Mouse (Mus musculus) midbrain, embryonic 16.5 days (tissue): ENCODE results near the gene Coro1b. TPM values are rescaled to one million over a fixed set of nuclear protein-coding genes. Genes with fewer than 3 reads are reported as not detected.

ENCODE experiments used
- ATAC-seq: fragments of 200-750 bp; cut with Nextera tagmentation; 2 replicates; pipeline ENCODE4 v1.8.0; 2017; ENCODE audit warnings: moderate TSS enrichment
- H3K27ac ChIP-seq: fragments of 300-500 bp; sonication (generic); 2 replicates; pipeline ENCODE4 v1.5.1; 2014; ENCODE audit warnings: mild to moderate bottlenecking, low read length, mixed read lengths
- H3K27me3 ChIP-seq: fragments of 300-500 bp; sonication (generic); 2 replicates; pipeline ENCODE4 v1.6.1; 2014; ENCODE audit warnings: low read depth, low read length, mixed read lengths; ENCODE audit not compliant: control insufficient read depth, insufficient read depth
- H3K36me3 ChIP-seq: fragments of 300-500 bp; sonication (generic); 2 replicates; pipeline ENCODE4 v1.6.1; 2014; ENCODE audit warnings: mild to moderate bottlenecking, low read length, moderate library complexity, mixed read lengths; ENCODE audit not compliant: control insufficient read depth, insufficient read depth
- H3K4me1 ChIP-seq: fragments of 300-500 bp; sonication (generic); 2 replicates; pipeline ENCODE4 v1.6.1; 2014; ENCODE audit warnings: mild to moderate bottlenecking, low read length, mixed read lengths; ENCODE audit not compliant: control insufficient read depth, insufficient read depth
- H3K4me2 ChIP-seq: fragments of 300-500 bp; sonication (generic); 2 replicates; pipeline ENCODE4 v1.6.1; 2014; ENCODE audit warnings: mild to moderate bottlenecking, low read length, mixed read lengths
- H3K4me3 ChIP-seq: fragments of 300-500 bp; sonication (generic); 2 replicates; pipeline ENCODE4 v1.5.1; 2014; ENCODE audit warnings: low read depth, mild to moderate bottlenecking, low read length, moderate library complexity, mixed read lengths
- H3K9ac ChIP-seq: fragments of 300-500 bp; sonication (generic); 2 replicates; pipeline ENCODE4 v1.6.1; 2014; ENCODE audit warnings: low read depth, low read length, mixed read lengths
- H3K9me3 ChIP-seq: fragments of 300-500 bp; sonication (generic); replicated peaks from 2 replicates; pipeline ENCODE4 v1.6.1; 2014; ENCODE audit warnings: mild to moderate bottlenecking, low read length, mixed read lengths; ENCODE audit not compliant: control insufficient read depth, poor library complexity, severe bottlenecking
- WGBS: fragments of 180-500 bp; shearing (Covaris S2); extraction: QIAGEN DNeasy Blood & Tissue Kit; methylation state at CpG from one replicate; pipeline ENCODE4 v1.1.7; 2014; 5-methylcytosine and 5-hydroxymethylcytosine counted together
- polyA plus RNA-seq: library from polyadenylated mRNA; unstranded; fragments of >200 nt; fragmentation: Nextera tagmentation; extraction: Ambion mirVana; gene quantifications from 2 replicates; pipeline ENCODE4 v1.2.1, GENCODE M21; 2015

Coro1b gene
- polyA plus RNA-seq, 1 experiment from 2014 or later = 119 TPM

DNA sequence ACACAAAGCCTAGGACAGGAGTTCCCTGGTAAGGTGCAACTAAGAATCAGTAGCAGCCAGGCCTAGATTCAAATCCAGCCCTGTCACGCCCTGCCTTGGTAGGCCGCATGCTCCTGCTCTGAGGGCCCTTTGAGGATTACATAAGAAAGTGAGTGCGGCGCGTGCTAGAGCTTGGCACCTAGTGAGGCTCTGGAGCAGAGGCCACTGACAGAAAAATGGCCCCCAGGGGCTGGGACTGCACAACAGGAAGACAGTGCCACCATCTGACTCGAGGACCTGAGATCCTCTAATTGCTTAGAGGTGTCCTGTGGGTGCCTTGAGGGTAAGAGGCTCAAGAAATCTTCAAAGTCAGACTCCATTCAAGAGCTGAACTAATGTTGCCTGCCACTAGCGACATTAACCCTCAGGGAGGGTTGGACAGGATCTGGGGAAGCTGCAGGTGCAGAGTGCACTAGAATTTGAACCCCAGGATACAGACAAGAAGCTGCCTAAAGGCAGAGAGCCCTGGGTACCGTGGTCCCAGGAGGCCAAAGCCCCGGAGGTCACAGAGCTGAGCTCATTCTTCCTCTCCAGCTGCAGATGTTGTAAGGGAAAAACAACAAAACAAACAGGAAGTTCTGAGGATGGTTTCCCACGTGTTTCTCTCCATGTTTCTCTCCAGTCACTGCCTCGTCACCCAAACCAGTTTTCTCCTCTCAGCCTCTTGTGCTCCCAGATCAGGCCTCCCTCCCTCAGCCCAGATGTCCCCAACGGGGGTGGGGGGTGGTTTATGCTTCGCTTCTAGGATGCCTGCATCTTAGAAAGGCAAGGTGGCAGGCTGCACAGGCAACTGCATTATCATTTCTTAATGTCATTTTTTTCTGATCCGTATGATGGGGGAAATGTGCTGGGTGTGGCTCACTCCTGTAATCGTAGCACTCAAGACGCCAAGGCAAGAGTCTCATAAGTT, 3.6 kb upstream of the Coro1b start:
- H3K9ac ChIP-seq = no peak overlapping the region
- 86% methylated on average over 16 of the region's 16 CpGs for WGBS
- no peaks in the 10 kb centered on the region for H3K9me3 ChIP-seq
- no peak overlapping the region for H3K4me2 ChIP-seq
- H3K4me1 ChIP-seq = peaks cover 15% of the 10 kb centered on the region
- ATAC-seq = no peak
- no peak overlapping the region for H3K4me3 ChIP-seq
- H3K36me3 ChIP-seq = no peaks in the 10 kb centered on the region
- no peak overlapping the region for H3K27ac ChIP-seq
- no peaks in the 10 kb centered on the region for H3K27me3 ChIP-seq

DNA sequence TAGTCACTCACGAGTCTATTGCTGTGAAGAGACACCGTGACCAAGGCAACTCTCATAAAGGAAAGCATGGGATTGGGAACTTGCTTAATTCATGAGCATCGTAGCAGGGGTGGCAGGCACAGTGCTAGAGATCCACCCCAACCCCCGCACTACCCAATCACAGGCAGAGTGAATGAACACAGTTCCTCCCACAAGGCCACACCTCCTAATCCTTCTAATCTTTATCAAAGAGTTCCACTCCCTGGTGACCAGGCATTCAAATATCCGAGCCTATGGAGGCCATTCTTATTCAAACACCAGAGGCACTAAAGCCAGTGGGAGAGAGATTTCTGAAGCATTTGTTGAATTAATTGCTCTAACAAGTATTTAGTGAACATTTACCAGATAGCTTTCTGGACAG, 2.5 kb upstream of the Coro1b start:
- WGBS = 82% methylated on average over 5 of the region's 5 CpGs
- Histone ChIP-seq H3K9me3 (no peaks in the 10 kb centered on the region), H3K27me3 (no peaks in the 10 kb centered on the region), H3K4me3 (no peak overlapping the region), H3K27ac (no peak overlapping the region), H3K4me1 (peaks cover 15% of the 10 kb centered on the region), H3K4me2 (no peak overlapping the region), H3K36me3 (peaks cover 2% of the 10 kb centered on the region; the same call in 1 of the 2 replicates), H3K9ac (no peak overlapping the region)
- ATAC-seq = no peak

DNA sequence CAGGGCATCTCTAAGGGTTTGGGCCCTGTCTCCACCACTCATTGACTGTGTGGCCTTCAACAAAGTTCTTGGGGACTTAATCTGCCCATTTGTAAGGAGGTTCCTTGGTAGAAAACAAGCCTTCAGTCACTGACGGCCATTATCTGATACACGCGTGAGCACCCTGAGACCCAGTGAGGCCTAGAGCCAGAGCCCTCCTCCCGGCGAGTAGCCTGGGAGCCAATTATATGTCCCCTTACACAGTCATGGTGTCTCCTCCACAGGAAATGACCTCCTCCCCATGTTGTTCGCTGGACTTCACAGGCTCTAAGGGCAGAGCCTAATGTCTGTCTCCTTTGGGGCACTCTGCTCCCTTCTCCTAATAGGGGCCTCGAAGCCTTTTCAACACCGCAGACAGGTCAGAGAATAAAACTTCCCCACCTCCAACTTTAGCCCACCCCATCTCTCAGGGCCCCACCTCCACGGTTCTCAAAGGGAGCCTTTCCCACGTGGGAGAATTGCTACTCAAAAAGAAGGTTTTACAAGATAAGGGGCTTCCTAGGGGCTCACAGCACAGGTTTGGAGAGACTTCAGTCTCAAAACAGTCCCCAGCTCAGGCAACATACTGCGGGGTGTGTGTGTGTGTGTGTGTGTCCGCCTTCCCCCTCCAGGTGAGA, 1.9 kb upstream of the Coro1b start:
- no peak overlapping the region for H3K27ac ChIP-seq
- H3K4me2 ChIP-seq = no peak overlapping the region
- no peak overlapping the region for H3K4me3 ChIP-seq
- H3K36me3 ChIP-seq = peaks cover 2% of the 10 kb centered on the region; the same call in 1 of the 2 replicates
- H3K9ac ChIP-seq = no peak overlapping the region
- H3K4me1 ChIP-seq = peaks cover 15% of the 10 kb centered on the region
- ATAC-seq = no peak
- WGBS = 63% methylated on average over 12 of the region's 12 CpGs
- H3K9me3 ChIP-seq = no peaks in the 10 kb centered on the region
- H3K27me3 ChIP-seq = no peaks in the 10 kb centered on the region

DNA sequence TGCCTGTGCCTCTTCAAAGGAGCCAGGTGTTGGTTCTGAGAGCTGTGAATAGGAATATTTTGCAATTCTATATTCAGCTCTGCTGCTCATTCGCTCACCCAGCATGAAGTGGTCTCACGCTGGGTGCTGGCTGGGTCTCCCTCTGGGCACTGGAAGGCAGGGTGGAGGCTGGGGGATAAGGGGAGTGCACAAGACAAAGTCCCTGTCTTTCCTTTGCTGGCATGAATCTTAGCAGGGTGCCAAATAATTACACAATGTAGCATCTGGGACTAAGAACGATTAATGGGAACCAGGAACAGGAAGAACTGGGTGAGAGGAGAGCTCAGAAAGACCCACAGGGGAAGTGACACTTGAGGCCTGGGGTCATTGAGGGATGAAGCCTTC, 1.4 kb upstream of the Coro1b start:
- H3K27me3 ChIP-seq = no peaks in the 10 kb centered on the region
- no peak for ATAC-seq
- H3K9me3 ChIP-seq = no peaks in the 10 kb centered on the region
- WGBS = 30% methylated on average over 3 of the region's 3 CpGs
- H3K4me3 ChIP-seq = no peak overlapping the region
- H3K4me2 ChIP-seq = no peak overlapping the region
- H3K36me3 ChIP-seq = peaks cover 2% of the 10 kb centered on the region; the same call in 1 of the 2 replicates
- H3K27ac ChIP-seq = no peak overlapping the region
- no peak overlapping the region for H3K9ac ChIP-seq
- peaks cover 15% of the 10 kb centered on the region for H3K4me1 ChIP-seq

DNA sequence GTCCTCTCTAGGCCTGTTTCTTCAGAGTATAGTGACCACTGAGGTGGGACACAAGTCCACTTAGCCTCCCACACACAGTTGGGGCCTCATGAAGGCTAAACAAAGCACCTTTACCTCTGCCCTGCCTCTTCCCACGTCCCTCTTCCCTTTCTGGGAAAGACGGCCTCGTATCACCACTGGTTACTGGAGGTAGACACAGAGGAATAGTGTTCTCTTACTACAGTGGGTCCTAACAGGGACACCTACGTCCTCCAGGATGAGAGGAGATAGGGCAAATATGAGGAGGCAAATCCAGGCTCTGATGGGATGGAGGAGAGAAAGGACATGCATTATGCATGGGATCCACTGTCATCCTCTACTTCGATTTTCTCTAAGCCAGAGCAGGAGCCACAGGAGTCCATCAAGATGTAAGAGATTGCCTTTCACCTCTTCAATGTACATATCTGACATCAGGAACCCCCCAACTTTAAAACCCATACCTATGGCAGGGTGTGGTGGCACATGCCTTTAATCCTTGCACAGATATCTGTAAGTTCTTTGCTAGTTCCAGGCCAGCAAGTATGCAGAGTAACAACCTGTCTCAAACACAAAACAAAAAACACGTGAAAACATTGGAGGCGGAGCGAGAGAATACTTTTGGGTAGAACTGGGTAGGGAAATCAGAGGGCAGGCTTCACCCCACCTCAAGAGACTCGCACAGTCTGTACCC, 483 bp upstream of the Coro1b start:
- peak; percentile 6 for ATAC-seq
- peaks cover 15% of the 10 kb centered on the region for H3K4me1 ChIP-seq
- 29% methylated on average over 9 of the region's 9 CpGs for WGBS
- H3K4me2 ChIP-seq = peak overlapping the region; percentile 96
- H3K9ac ChIP-seq = peak overlapping the region; percentile 96
- no peaks in the 10 kb centered on the region for H3K27me3 ChIP-seq
- H3K36me3 ChIP-seq = peaks cover 2% of the 10 kb centered on the region; the same call in 1 of the 2 replicates
- H3K27ac ChIP-seq = peak overlapping the region; percentile 72
- peak overlapping the region; percentile 92 for H3K4me3 ChIP-seq
- H3K9me3 ChIP-seq = no peaks in the 10 kb centered on the region

DNA sequence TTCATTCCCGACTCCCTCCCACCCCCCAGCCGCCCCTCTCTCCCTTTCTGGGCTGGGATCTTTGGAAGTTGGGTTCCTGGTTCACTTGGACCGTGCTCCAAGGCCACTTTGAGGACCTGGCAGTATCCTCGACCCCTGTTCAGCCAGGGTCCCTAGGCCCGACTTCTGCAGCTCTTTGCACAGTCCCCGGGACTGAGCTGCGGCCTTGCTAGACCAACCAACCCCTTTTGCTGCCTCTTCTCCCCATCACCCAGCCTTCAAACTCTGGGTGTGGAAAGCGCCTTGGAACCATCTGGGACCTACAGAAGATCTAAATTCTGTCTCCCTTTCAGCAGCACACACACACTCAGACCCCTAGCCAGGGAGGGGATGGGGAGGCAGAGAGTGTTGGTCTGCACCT, 400 bp downstream of the Coro1b start:
- WGBS = 2% methylated on average over 7 of the region's 8 CpGs
- H3K27ac ChIP-seq = peak overlapping the region; percentile 72
- ATAC-seq = peak; percentile 46
- no peaks in the 10 kb centered on the region for H3K27me3 ChIP-seq
- H3K4me3 ChIP-seq = peak overlapping the region; percentile 92
- H3K36me3 ChIP-seq = peaks cover 2% of the 10 kb centered on the region; the same call in 1 of the 2 replicates
- H3K4me1 ChIP-seq = peaks cover 15% of the 10 kb centered on the region
- no peaks in the 10 kb centered on the region for H3K9me3 ChIP-seq
- peak overlapping the region; percentile 96 for H3K4me2 ChIP-seq
- peak overlapping the region; percentile 96 for H3K9ac ChIP-seq

DNA sequence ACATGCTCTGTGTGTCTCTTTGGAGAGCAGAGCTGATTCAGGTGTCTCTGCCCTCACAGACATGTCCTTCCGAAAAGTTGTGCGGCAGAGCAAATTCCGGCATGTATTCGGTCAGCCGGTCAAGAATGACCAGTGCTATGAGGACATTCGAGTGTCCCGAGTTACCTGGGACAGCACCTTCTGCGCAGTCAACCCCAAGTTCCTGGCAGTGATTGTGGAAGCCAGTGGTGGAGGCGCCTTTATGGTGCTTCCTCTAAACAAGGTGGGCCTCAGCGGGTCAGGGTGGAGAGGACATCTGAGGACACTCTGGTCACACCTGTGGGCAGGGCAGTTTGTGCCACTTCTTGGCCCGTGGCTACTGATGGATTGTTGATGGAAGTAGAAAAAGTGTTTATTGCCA, 864 bp downstream of the Coro1b start:
- H3K4me3 ChIP-seq = peak overlapping the region; percentile 92
- ATAC-seq = no peak
- peak overlapping the region; percentile 96 for H3K9ac ChIP-seq
- H3K4me1 ChIP-seq = peaks cover 15% of the 10 kb centered on the region
- no peaks in the 10 kb centered on the region for H3K27me3 ChIP-seq
- peaks cover 2% of the 10 kb centered on the region; the same call in 1 of the 2 replicates for H3K36me3 ChIP-seq
- 89% methylated on average over 11 of the region's 11 CpGs for WGBS
- peak overlapping the region; percentile 96 for H3K4me2 ChIP-seq
- H3K27ac ChIP-seq = no peak overlapping the region
- no peaks in the 10 kb centered on the region for H3K9me3 ChIP-seq

DNA sequence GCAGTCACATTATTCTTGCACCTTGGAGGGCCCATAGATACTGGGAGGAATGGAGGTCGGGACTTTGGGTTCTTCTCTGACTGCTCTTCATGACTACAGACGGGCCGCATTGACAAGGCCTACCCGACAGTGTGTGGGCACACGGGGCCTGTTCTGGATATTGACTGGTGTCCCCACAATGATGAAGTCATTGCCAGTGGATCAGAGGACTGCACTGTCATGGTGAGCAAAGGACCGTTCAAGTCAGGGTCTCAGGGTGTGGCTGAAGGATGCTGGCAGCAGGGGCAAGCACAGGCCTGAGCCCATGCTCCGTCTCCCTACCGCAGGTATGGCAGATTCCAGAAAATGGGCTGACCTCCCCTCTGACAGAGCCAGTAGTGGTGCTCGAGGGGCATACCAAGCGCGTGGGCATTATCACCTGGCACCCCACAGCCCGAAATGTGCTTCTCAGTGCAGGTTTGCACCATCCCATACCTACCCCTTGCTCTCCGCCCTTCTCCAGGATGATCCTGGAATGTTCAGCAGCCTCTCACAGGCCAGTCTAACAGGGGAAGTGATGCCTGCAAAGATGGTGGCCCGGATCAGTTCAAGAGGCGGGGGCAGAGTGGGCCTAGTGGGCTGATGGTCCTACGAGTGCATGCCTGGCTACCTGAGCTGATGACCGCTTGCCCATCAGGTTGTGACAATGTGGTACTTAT, 1.5 kb downstream of the Coro1b start:
- 94% methylated on average over 17 of the region's 17 CpGs for WGBS
- H3K9me3 ChIP-seq = no peaks in the 10 kb centered on the region
- H3K36me3 ChIP-seq = peaks cover 2% of the 10 kb centered on the region; the same call in 1 of the 2 replicates
- H3K4me1 ChIP-seq = peaks cover 15% of the 10 kb centered on the region
- H3K4me2 ChIP-seq = no peak overlapping the region
- H3K4me3 ChIP-seq = no peak overlapping the region
- H3K27me3 ChIP-seq = no peaks in the 10 kb centered on the region
- H3K27ac ChIP-seq = no peak overlapping the region
- no peak overlapping the region for H3K9ac ChIP-seq
- ATAC-seq = no peak
